Mouse (Mus musculus): ENCODE measurements around the gene Park7. TPM values are rescaled to one million over a fixed set of nuclear protein-coding genes. Genes with fewer than 3 reads are reported as not detected.
"Not testable (repeated sequence)": the region's sequence is repeated elsewhere in the genome, so short reads cannot be mapped to it uniquely, and the experiment has no call there.

Gene Park7
- polyA plus RNA-seq, 1 experiment: 384 TPM

DNA sequence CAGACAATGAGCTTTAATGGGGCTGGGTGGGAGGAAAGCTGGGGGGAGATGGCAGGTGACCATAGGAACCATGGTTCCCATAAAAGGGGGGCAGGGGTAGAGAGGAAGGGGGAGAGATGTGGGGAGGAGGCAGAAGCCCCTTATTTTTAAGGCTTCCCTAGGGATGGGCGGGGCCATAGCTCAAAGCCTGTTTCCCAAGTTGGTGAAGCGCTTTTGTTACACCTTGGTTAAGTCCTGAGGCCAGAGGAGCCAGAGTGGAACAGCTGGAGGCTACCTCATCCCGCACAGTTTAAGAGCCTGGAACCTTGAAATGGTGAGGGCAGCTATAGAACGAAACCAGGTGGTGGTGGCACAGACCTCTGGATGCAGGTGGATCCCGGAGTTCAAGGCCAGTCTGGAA, 26.3 kb downstream of the Park7 start:
- no peak overlapping the region for H3K4me3 ChIP-seq (replicated peaks; ENCODE audit: insufficient read depth, low read depth, low read length)
- 91% methylated on average over 5 of the region's 5 CpGs for WGBS
- H3K4me1 ChIP-seq (ENCODE audit: control insufficient read depth, insufficient read depth, low read length): peaks cover 12% of the 10 kb centered on the region
- no peaks in the 10 kb centered on the region for H3K27me3 ChIP-seq (ENCODE audit: control insufficient read depth, insufficient read depth, low read length)
- TF ChIP-seq POLR2A (IDR thresholded peaks at IDR 0.05; ENCODE audit: borderline replicate concordance, insufficient read depth, low read length): no peak
- no peak for TF ChIP-seq CTCF (IDR thresholded peaks at IDR 0.05; ENCODE audit: borderline replicate concordance, insufficient read depth, low read depth, low read length)
- DNase-seq: no peak
- H3K27ac ChIP-seq (ENCODE audit: insufficient read depth, low read length): no peak overlapping the region

DNA sequence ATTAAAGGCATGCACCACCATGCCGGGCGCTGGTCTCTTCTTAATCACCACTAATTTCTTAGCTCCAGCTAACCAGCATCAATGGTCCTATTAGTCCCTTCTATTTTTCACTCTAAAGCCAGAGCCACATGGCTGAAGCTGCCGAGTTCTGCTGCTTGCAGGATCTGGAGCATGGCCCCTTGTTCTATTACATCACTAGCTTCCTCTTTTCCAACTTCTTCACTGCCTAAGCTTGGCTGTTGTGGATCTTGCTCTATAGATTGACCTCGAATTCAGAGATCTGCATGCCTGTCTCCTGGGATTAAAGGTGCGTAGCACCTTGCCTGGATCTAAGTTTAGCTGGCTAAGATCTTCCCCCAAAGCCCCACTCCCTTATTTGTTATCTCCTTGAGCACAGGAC, 31.6 kb downstream of the Park7 start:
- 90% methylated on average over 5 of the region's 5 CpGs for WGBS

DNA sequence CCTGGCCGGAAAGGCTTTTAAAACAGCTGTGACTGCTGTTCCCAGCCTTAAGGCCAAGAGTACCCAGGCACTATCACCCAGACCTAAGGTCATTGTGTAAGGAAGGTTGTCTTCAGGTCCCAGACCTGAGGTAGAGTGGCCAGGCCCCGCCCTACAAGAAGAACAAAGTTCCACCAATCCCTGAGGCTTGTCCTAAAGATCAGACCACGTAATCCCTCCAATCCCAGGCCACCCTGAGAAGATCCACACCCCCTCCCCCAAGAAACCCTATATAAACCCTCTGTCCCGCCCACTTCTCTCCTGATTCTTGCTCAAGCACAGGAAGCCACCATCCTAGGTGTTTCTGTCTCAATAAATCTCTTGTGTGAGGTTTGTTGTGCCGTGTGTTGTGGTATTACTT, 33.9 kb downstream of the Park7 start:
- 84% methylated on average over 5 of the region's 5 CpGs for WGBS
- H3K27ac ChIP-seq (ENCODE audit: insufficient read depth, low read length): no peak overlapping the region
- no peak overlapping the region for H3K4me3 ChIP-seq (replicated peaks; ENCODE audit: insufficient read depth, low read depth, low read length)
- H3K4me1 ChIP-seq (ENCODE audit: control insufficient read depth, insufficient read depth, low read length): no peaks in the 10 kb centered on the region
- H3K27me3 ChIP-seq (ENCODE audit: control insufficient read depth, insufficient read depth, low read length): no peaks in the 10 kb centered on the region
- DNase-seq: no peak
- TF ChIP-seq POLR2A (IDR thresholded peaks at IDR 0.05; ENCODE audit: borderline replicate concordance, insufficient read depth, low read length) (no peak), CTCF (IDR thresholded peaks at IDR 0.05; ENCODE audit: borderline replicate concordance, insufficient read depth, low read depth, low read length) (no peak)

More for the DNA sequence above, 31.6 kb downstream of the Park7 start:
- Histone ChIP-seq H3K27me3 (ENCODE audit: control insufficient read depth, insufficient read depth, low read length) (no peaks in the 10 kb centered on the region), H3K4me1 (ENCODE audit: control insufficient read depth, insufficient read depth, low read length) (no peaks in the 10 kb centered on the region), H3K27ac (ENCODE audit: insufficient read depth, low read length) (no peak overlapping the region), H3K4me3 (replicated peaks; ENCODE audit: insufficient read depth, low read depth, low read length) (no peak overlapping the region)
- TF ChIP-seq CTCF (IDR thresholded peaks at IDR 0.05; ENCODE audit: borderline replicate concordance, insufficient read depth, low read depth, low read length): no peak
- no peak for TF ChIP-seq POLR2A (IDR thresholded peaks at IDR 0.05; ENCODE audit: borderline replicate concordance, insufficient read depth, low read length)
- no peak for DNase-seq

DNA sequence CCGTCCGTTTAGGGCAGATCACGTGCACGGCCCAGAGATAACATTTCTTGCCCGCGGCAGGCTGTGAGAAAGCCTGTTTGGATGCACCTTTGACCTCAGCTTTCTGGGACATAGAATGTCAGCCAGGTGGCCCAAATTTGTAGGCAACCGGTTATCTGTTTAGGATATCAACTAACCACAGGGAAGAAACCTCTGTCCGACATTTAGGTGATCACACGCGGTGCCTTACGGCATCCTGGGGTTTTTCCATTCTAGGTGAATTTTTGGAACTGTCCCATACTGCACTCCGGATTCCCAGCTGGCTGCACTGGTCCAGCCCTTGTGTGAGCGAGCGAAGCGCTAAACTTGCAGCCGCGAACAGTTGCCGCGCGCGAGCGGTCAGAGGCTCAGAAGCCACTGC, 34.6 kb downstream of the Park7 start:
- no peak for DNase-seq
- Histone ChIP-seq H3K27me3 (ENCODE audit: control insufficient read depth, insufficient read depth, low read length) (no peaks in the 10 kb centered on the region), H3K4me1 (ENCODE audit: control insufficient read depth, insufficient read depth, low read length) (no peaks in the 10 kb centered on the region), H3K27ac (ENCODE audit: insufficient read depth, low read length) (no peak overlapping the region), H3K4me3 (replicated peaks; ENCODE audit: insufficient read depth, low read depth, low read length) (no peak overlapping the region)
- WGBS: 98% methylated on average over 22 of the region's 22 CpGs
- TF ChIP-seq CTCF (IDR thresholded peaks at IDR 0.05; ENCODE audit: borderline replicate concordance, insufficient read depth, low read depth, low read length) (no peak), POLR2A (IDR thresholded peaks at IDR 0.05; ENCODE audit: borderline replicate concordance, insufficient read depth, low read length) (no peak)

DNA sequence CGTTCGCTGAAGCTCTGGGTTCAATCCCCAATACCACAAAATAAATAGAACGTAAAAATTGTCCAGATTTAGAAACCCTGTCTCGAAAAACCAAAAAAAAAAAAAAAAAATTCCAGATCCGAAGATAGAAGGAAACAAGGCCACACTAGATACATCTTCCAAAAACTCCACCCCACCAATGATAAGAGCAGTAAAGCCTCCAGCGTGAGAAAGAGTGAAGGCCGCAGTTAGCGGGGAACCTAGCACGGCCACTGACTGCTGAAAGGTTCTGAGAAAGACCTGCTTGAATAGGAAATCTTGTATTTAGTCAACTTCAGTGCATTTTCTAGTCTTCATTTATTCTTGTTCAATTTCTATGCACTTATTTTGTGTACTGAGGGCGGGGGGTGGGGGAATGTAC, 38.8 kb downstream of the Park7 start:
- no peak overlapping the region for H3K4me3 ChIP-seq (replicated peaks; ENCODE audit: insufficient read depth, low read depth, low read length)
- no peaks in the 10 kb centered on the region for H3K27me3 ChIP-seq (ENCODE audit: control insufficient read depth, insufficient read depth, low read length)
- DNase-seq: no peak
- TF ChIP-seq POLR2A (IDR thresholded peaks at IDR 0.05; ENCODE audit: borderline replicate concordance, insufficient read depth, low read length) (no peak), CTCF (IDR thresholded peaks at IDR 0.05; ENCODE audit: borderline replicate concordance, insufficient read depth, low read depth, low read length) (no peak)
- peaks cover 12% of the 10 kb centered on the region for H3K4me1 ChIP-seq (ENCODE audit: control insufficient read depth, insufficient read depth, low read length)
- no peak overlapping the region for H3K27ac ChIP-seq (ENCODE audit: insufficient read depth, low read length)
- 87% methylated on average over 10 of the region's 10 CpGs for WGBS

GRCm38 (mm10) chr4:150874416-150874815, 39.8 kb downstream of the Park7 start:
- whole genome bisulfite sequencing: 76% methylated on average over 4 of the region's 4 CpGs
- not testable (repeated sequence) for H3K27ac ChIP-seq (ENCODE audit: insufficient read depth, low read length); H3K27me3 ChIP-seq (ENCODE audit: control insufficient read depth, insufficient read depth, low read length); H3K4me3 ChIP-seq (replicated peaks; ENCODE audit: insufficient read depth, low read depth, low read length); DNase-seq
- H3K4me1 ChIP-seq (ENCODE audit: control insufficient read depth, insufficient read depth, low read length): peaks cover 12% of the 10 kb centered on the region

DNA sequence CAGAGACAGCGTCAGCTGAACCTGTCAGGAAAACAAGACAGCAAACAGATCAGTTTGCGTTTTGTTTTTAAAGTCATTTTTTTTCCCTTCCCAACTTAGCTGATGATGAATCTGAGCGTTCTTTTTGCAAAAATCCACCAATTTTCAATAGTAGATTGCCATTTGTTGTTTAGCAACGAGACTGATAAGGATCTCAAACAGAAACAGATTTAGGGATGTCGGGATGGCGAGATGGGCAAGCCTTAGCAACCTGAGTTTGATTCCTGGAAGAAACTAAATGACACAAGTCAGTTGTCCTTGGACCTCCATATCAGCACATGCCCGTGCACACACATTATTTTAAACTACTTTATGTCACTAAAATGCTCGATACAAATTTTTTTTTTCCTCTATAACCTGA, 41.6 kb downstream of the Park7 start:
- Histone ChIP-seq H3K4me3 (replicated peaks; ENCODE audit: insufficient read depth, low read depth, low read length) (no peak overlapping the region), H3K27ac (ENCODE audit: insufficient read depth, low read length) (peak overlapping the region; percentile 13; the same call in 1 of the 2 replicates), H3K27me3 (ENCODE audit: control insufficient read depth, insufficient read depth, low read length) (no peaks in the 10 kb centered on the region), H3K4me1 (ENCODE audit: control insufficient read depth, insufficient read depth, low read length) (peaks cover 12% of the 10 kb centered on the region)
- TF ChIP-seq CTCF (IDR thresholded peaks at IDR 0.05; ENCODE audit: borderline replicate concordance, insufficient read depth, low read depth, low read length) (no peak), POLR2A (IDR thresholded peaks at IDR 0.05; ENCODE audit: borderline replicate concordance, insufficient read depth, low read length) (no peak)
- 84% methylated on average over 8 of the region's 8 CpGs for WGBS
- no peak for DNase-seq

DNA sequence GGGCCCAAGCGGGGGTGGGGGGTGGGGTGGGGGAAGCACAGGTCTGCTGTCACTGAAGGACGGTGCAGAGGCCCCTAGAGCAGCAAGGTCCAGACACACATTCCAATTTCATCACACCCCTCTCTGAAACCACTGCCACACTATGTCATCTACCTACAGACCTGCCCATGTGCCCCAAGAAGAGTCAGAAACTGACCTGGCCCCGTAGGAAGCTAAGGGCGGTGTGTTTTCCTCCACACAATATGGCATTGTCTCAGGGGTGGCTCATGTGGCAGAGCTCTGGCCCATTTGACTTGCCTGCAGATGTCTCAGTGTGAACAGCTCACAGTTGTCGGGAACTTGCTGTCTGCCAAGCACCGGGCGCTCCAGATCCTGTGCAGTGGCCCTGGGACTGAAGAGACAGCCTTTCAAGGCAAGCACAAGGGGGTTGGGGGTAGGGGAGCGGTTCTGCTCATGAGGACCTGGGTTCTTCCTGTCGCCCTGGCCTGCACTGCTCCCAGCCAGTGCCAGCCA, 42.0 kb downstream of the Park7 start:
- DNase-seq: peak; percentile 35 to 44
- H3K4me1 ChIP-seq (ENCODE audit: control insufficient read depth, insufficient read depth, low read length): peaks cover 12% of the 10 kb centered on the region
- no peaks in the 10 kb centered on the region for H3K27me3 ChIP-seq (ENCODE audit: control insufficient read depth, insufficient read depth, low read length)
- H3K4me3 ChIP-seq (replicated peaks; ENCODE audit: insufficient read depth, low read depth, low read length): no peak overlapping the region
- WGBS: 28% methylated on average over 9 of the region's 9 CpGs
- TF ChIP-seq CTCF (IDR thresholded peaks at IDR 0.05; ENCODE audit: borderline replicate concordance, insufficient read depth, low read depth, low read length): no peak
- TF ChIP-seq POLR2A (IDR thresholded peaks at IDR 0.05; ENCODE audit: borderline replicate concordance, insufficient read depth, low read length): no peak
- H3K27ac ChIP-seq (ENCODE audit: insufficient read depth, low read length): peak overlapping the region; percentile 13; the same call in 1 of the 2 replicates
